Mouse (Mus musculus) inflammation-experienced regulatory T-cells (primary cell): ENCODE data around the gene Cend1. TPM values are rescaled to one million over a fixed set of nuclear protein-coding genes. Genes with fewer than 3 reads are reported as not detected.

Experiments used
- polyA plus RNA-seq, 2 experiments: library from polyadenylated mRNA; unstranded; fragments of 100-300 nt; shearing (Covaris generic); gene quantifications; one replicate each; pipeline ENCODE4 v1.2.1; 2017

Cend1 gene
- 1 to 10 TPM in 1 of 2 experiments, under 1 TPM in 1; 0.47 to 3.0 TPM for polyA plus RNA-seq

DNA sequence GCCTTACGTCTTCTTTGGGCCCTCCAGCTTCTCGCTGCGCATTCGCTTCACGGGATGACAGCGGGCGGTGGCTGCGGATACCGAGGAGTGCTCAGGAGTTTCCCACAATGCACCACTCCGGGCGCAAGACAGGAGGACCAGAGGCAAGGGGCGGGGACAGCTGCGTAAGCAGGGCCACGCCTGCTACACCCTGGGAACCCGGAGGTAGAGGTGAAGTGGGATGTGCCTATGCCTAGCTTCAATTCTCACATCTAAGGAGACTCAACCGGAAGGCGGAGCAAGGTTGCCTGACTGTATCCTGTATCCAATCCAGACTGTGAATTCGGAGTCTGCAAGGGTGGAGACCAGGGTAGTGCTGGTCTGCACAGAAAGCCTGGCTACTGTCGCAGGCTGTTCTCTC lies at the start of gene Cend1:
Cend1 (minus strand) TSS at position 182 of the 400 bp plus-strand sequence.

DNA sequence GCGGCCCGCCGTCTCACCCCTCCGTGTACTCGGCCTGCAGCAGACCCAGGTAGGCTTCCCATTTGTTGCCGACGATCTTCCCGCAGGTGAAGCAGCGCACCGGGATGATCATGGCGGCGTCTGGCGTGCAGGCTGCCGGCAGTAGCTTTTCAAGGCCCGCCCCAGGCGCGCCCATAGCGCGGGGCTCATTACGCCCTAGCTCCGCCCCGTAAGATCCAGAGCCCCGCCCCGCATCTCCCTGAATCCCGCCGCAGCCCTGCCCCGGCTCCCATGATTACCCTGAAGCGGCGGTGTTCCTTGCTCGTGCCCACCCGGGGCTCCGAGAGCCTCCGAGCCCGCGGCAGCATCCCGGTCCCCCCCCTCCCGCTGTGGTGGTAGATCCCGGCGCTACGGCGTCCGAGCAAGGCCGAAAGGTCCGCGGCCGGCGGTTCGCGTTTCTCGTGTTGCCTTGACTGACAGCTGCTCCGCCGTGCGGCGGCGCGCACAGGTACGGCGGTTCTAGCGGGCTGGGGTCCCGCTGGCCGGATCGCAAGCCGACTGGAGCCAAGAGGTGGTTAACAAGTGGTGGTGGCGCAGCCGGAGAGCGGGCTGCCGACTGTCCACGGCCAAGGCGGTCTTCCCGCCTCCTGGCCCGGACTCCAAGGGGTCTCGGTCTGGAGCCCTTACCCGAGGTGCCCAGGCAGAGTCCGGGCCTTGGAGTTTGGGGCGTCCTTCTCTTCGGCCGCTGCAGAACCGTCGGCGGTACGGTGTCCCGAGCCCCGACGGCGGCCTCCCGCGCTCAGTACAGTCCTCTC lies 45.9 kb upstream of the Cend1 start, which contains the start of the genes Polr2l and Tspan4:
Polr2l (minus strand) TSS at position 122 of the 794 bp plus-strand sequence.
Tspan4 (plus strand) TSS at position 230 of the 794 bp plus-strand sequence.

DNA sequence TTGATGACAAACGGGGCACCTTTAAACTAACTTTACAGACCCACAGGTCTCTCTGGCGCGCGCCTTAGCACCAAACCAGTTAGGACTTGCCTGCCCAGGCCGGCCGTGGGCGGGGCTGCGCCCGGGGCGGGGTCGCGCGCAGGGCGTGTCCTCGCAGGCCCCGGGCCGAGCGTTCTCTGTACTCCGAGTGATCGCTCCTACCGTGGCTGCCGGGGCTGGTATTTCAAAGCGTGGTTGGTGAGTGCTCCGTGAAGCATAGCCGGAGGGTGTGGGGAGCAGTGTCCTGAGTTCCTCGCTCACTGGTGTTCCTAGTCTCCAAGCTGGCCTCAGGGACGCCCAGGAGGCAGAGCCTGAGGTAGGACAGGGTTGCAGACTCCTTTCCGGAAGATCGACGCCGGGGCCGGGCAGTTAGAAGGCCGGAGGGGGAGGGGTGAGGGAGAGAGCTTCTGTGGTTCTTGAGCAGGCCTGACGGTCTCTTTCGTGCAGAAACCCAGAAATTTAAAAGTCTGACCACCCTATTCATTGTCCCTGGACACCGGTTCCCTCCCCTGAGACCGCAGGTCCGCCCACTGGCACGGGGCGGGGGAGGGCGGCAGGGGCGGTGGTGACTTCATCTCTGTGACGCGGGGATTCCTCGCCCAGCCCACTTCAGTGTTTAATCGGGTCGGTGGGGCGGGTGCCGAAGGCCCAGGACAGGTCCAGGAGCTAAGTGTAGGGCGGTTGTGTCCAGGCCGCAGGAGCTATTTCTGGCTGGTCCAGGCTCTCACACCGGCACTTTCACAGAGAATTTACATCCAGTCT lies 38.1 kb upstream of the Cend1 start, which contains the start of gene Cd151:
Cd151 (plus strand) TSS at position 163 of the 801 bp plus-strand sequence.

DNA sequence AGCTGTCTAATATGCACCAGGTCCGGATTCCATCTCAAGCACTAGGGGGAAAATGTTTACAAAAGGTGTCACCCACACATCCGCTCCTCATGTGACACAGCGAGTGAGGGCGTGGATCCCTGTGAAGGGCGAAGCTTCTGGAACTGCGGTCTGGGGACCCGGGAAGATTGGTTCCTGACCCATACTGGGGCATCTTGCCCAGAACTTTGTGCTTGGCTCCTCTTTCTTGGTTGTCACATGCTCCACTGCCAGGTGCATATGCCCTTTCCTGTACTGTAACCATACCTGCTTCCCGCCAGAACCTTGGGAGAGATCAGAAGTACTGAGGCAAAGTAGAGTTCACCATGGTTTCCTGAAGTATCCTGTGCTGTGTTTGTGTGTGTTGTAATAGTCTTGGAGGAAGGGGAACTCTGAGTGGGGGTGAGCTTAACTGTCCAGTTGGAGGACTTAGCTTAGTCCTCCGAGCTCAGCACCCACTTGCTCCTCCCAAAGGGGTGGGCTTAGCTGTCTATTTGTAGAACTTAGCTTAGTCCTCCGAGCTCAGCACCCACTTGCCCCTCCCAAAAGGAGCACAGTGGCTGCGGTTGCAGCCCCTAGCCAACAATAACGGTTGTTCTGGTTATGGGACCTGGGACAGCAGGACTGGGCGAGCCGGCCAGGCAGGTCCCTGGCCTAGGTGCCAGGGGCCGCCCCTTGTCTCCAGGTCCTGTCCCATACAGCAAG lies 31.3 kb upstream of the Cend1 start, which contains the start of gene Cracr2b:
Cracr2b (plus strand) TSS at position 704 of the 723 bp plus-strand sequence.

DNA sequence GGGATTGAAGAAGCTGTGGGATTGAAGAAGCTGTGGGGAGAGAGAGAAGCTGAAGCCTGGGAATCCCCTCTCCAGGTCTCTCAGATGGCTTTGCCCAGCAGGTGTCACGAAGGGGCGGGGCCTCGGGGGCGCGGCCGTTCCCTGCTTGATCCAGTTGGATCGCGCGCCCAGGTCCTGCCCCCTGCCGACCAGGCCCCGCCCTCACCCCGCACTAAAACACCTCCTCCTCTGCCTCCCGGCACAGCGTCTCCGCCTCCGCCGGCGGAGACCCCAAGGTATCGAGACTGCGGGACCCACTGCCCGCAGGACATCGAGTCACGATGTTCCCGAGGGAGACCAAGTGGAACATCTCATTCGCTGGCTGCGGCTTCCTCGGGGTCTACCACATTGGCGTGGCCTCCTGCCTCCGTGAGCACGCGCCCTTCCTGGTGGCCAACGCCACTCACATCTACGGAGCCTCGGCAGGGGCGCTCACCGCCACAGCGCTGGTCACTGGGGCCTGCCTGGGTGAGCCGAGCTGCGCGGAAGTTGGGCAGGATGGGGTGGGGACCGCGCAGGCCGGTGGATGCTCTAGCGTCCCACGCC lies 25.8 kb upstream of the Cend1 start, which contains the start of gene Pnpla2:
Pnpla2 (plus strand) TSS at position 232 of the 585 bp plus-strand sequence.

DNA sequence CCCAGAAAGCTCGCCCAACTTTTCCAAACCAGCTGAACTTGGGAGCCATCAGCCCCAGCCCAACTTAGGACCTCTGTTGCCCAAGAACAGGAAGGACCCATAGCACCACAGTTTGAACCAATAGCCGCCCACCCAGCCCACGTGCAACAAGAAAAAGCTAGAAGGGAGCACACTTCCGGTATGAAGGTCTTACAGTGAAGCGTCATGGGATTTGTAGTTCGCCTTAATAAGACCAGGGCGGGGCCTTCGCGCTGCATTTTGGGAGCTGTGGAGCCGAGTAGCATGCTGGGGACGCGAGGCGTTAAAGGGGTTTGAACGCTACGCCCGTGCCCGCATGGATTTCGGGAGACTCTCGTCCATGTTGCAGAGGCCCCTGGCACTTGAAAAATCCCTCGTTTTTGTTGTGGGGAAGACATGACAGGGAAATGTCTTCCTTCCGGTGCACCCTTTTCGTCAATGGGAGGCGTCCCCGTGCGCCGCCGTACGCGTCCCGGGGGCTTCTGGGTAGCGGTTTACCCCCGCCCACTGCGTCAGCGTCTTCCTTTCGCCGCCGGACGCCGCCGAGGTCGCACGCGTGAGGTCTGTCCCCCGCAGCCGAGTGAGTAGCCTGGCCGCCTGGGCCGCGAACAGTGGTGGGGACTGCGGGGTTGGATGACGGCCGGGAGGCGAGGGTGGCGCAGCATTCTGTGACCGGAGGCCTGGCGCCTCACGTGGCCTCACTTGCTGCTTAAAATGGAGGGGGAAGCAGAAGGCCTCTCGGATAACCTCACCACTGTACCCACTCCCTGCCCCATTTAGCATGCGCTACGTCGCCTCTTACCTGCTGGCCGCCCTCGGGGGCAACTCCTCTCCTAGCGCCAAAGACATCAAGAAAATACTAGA lies 18.1 kb upstream of the Cend1 start, which contains the start of gene Rplp2:
Rplp2 (plus strand) TSS at position 261 of the 882 bp plus-strand sequence.

DNA sequence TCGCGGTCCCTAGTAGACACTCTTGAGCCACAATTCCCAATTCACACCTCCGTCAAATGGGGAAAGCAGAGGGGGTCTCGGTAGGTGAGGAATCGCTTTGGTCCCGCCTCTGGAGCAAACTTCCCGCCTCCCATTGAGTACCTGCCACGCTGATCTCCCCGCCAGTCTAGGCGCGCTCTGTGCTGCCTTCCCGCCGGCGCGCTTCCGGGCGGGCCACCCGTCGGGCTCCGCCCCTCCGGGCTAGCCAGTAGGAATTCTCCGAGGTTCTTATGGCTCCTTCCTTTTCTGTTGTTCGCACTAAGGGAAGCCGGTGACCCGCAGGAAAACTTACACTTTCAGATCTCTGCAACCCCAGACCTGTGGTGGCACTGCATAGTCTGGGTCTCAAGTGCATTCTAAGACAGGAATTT lies 14.5 kb upstream of the Cend1 start, which contains the start of gene Pidd1:
Pidd1 (minus strand) TSS at position 198 of the 410 bp plus-strand sequence.

DNA sequence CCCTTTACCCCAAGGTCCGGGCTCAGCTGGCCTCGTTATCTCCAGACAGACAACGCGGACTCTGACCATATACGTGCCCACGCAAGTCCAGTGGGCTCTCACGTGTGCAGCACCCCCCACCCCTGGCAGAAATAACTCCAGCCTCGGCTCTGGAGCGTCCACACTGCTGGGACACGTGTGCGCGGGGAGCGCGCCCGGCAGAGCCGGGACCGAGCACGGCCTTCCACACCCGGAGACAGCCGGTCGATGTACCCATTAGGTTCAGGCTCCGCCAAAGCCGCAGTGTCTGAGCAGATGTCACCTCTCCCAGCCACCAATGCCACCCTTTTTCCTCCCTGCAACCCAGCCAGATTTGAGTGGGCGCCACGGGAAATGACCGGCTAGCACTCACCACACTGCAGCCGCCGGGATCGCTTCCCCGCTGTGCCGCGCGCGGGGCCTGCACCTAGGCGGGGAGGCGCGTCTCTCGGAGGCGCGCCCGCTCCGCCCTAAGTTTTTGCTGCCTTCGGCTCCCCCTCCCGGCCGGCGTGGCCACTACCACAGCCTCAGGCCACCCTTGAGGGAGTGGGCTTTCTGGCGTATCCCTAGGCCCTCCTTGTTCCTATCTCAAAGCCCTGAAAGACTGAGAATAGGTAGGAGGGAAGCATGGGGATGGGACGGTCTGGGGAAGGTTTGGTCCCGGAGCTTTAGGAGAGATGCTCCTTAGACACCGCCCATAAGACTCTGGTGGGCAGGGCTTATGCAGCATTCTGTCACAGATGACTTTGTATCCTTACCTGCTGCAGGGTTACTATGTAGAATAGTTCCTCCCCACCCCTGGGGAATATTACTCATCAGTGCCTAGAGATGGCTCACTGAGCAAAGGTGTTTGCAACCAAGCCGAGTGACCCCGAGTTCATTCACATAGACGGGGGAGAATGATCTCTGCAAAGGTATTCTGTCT lies 8.2 kb upstream of the Cend1 start, which contains the start of gene Slc25a22:
Slc25a22 (minus strand) TSS at position 715 of the 943 bp plus-strand sequence.

DNA sequence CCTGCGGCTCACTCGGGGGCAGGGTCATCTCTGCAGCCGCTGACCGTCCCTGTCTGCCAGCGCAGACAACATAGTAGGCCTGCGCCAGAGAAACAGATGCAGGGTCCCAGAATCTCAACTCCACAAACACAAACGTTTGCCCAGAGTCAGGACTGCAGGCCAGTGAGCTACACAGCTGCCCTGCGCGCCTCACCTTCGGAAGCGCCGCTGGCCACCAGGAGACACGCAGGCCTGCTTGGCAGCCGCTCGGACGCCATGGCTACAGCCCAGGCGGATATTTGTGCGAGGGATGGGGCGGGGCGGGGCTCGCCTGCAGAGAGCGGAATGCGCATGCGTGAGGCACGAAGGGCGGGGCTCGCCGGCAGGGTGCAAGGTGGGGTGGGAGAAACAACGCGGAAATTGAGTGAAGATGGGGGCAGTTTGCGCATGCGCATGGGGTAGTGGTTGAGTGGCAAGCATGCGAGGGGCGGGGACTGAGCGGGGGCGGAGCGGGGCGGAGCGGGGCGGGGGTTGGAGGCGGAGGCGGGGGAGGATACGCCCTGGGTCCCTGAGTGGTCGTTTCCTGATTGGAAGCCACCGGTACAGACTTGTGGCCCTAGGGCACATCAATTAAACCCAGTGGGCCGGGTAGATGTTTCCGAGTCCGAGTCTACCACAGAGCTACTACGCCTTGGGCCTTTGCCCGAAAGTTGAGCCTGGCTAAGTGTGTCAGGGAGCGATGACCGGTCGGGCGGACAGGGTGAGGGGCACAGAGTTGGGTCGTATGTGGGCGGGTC lies 15.3 kb downstream of the Cend1 start, which contains the start of gene Gatd1:
Gatd1 (minus strand) TSS at position 328 of the 776 bp plus-strand sequence.

DNA sequence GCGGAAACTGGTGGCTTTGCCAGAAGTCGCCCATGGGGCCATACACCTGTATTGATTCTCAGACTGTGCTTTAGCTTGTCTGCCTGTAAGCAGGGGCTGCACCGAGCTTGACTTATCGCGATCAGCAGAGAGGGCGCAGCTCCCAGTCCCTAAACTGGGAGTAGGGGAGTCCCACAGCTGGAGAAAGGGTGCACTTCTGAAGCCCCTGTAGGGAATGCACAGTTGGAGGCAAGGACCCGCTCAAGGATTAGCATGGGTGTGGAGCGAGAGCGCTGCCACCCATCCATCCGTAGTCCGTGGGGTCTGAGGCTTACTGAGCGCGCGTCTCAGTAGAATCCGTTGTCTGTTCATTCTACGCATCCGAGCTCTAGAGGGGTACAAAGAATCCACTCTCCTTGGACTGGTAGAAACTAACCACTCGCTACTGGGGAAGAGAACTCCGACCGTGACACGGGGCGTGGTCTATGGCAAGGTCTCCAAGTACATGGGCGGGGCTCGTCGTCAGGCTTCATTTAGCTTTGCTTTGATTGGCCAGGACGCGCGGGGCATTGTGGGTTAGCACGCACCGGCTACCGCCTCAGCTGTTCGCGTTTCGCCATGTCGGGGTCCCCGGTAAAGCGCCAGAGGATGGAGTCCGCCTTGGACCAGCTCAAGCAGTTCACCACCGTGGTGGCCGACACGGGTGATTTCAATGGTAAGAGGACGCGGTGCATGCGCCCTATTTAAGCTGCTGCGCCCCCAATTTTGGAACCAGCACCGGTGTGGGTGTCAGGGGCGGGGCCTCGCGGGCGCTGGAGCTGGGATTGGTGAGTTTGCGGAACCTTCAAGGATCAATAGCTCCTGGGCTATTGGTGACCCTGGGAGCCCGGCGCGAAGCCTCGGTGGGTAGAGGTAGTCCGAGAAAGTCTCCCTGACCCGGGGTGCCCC lies 37.4 kb downstream of the Cend1 start, which contains the start of gene Taldo1:
Taldo1 (plus strand) TSS at position 575 of the 927 bp plus-strand sequence.

Other genes starting within 250 kb of the Cend1 start
- gene Hras, start 235.5 kb downstream of the Cend1 start, polyA plus RNA-seq, result 10 to 100 TPM; 45.4 to 45.7 TPM
- 1 to 10 TPM; 2.7 to 6.2 TPM for gene Lrrc56, start 235.3 kb downstream of the Cend1 start, polyA plus RNA-seq
- 10 to 100 TPM; 13.5 to 14.3 TPM for gene Lmntd2, start 215.4 kb downstream of the Cend1 start, polyA plus RNA-seq
- gene Rassf7, start 213.6 kb downstream of the Cend1 start, polyA plus RNA-seq, result 10 to 100 TPM; 18.6 to 27.3 TPM
- 10 to 100 TPM; 88.2 to 93.2 TPM for gene Phrf1, start 200.7 kb downstream of the Cend1 start, polyA plus RNA-seq
- 100 to 1,000 TPM in 1 of 2 experiments, 10 to 100 TPM in 1; 89.0 to 155 TPM for gene Irf7, start 163.0 kb downstream of the Cend1 start, polyA plus RNA-seq
- not detected for gene Cdhr5, start 152.7 kb downstream of the Cend1 start, polyA plus RNA-seq
- not detected for gene Sct, start 150.4 kb downstream of the Cend1 start, polyA plus RNA-seq
- under 1 TPM; 0.11 to 0.29 TPM for gene Drd4, start 137.5 kb downstream of the Cend1 start, polyA plus RNA-seq
- 10 to 100 TPM; 57.7 to 77.6 TPM for gene Deaf1, start 101.8 kb downstream of the Cend1 start, polyA plus RNA-seq
- gene Tmem80, start 101.8 kb downstream of the Cend1 start, polyA plus RNA-seq, result 10 to 100 TPM; 29.5 to 50.4 TPM
- 1 to 10 TPM in 1 of 2 experiments, under 1 TPM in 1; 0.17 to 3.1 TPM for gene Eps8l2, start 90.6 kb downstream of the Cend1 start, polyA plus RNA-seq
- 100 to 1,000 TPM; 296 to 311 TPM for gene Taldo1, start 37.3 kb downstream of the Cend1 start, polyA plus RNA-seq
- gene Gatd1, start 15.4 kb downstream of the Cend1 start, polyA plus RNA-seq, result 10 to 100 TPM; 72.6 to 73.9 TPM
- gene Slc25a22, start 8.4 kb upstream of the Cend1 start, polyA plus RNA-seq, result 10 to 100 TPM; 56.8 to 63.3 TPM
- gene Pidd1, start 14.5 kb upstream of the Cend1 start, polyA plus RNA-seq, result 10 to 100 TPM in 1 of 2 experiments, 1 to 10 TPM in 1; 9.7 to 11.8 TPM
- gene Rplp2, start 17.9 kb upstream of the Cend1 start, polyA plus RNA-seq, result 1,000 to 10,000 TPM; 1,321 to 1,489 TPM
- gene Pnpla2, start 25.7 kb upstream of the Cend1 start, polyA plus RNA-seq, result 10 to 100 TPM; 66.6 to 92.4 TPM
- gene Cracr2b, start 31.6 kb upstream of the Cend1 start, polyA plus RNA-seq, result 1 to 10 TPM in 1 of 2 experiments, not detected in 1; 3.3 TPM
- 1 to 10 TPM; 6.0 to 6.8 TPM for gene Cd151, start 37.9 kb upstream of the Cend1 start, polyA plus RNA-seq
- gene Polr2l, start 45.6 kb upstream of the Cend1 start, polyA plus RNA-seq, result 10 to 100 TPM; 26.5 to 30.5 TPM
- gene Tspan4, start 45.7 kb upstream of the Cend1 start, polyA plus RNA-seq, result 1 to 10 TPM; 1.7 to 5.3 TPM
- gene Chid1, start 110.4 kb upstream of the Cend1 start, polyA plus RNA-seq, result 10 to 100 TPM; 19.3 to 22.0 TPM
- gene Ap2a2, start 132.7 kb upstream of the Cend1 start, polyA plus RNA-seq, result 10 to 100 TPM; 38.7 to 46.7 TPM
- 1 to 10 TPM in 1 of 2 experiments, under 1 TPM in 1; 0.22 to 1.1 TPM for gene Muc6, start 225.8 kb upstream of the Cend1 start, polyA plus RNA-seq